Mouse (Mus musculus) gastrocnemius, postnatal 36 days (tissue): Measurements from ENCODE around the gene Vezt. TPM values are rescaled to one million over a fixed set of nuclear protein-coding genes. Genes with fewer than 3 reads are reported as not detected.

ENCODE experiments used
- DNase-seq, 2 experiments: peaks; one replicate each; pipeline ENCODE4 v3.0.0; 2022
- intact Hi-C: fragments of 180-260 bp; cut with DNase I; formaldehyde crosslinking; loops from one replicate; pipeline ENCODE4 v1.15.1; 2025
- long read RNA-seq, 2 experiments: library from polyadenylated mRNA; stranded (forward); transcript quantifications; one replicate each; pipeline ENCODE4 v2.0.0; 2021
- total RNA-seq, 2 experiments: library from RNA; stranded (reverse); gene quantifications; 2 replicates each; pipeline ENCODE4 v1.2.3; 2021

Gene Vezt
- total RNA-seq: 10 to 100 TPM; 32.5 to 40.1 TPM
- long read RNA-seq, experiment 1, full-length matches to known transcripts: 10 of 16 reads
- long read RNA-seq, experiment 1, partial matches to known transcripts: 2 of 16 reads
- long read RNA-seq, experiment 1, other reads (novel, unspliced or antisense): 4 of 16 reads
- long read RNA-seq, experiment 2, full-length matches to known transcripts: 25 of 39 reads
- long read RNA-seq, experiment 2, partial matches to known transcripts: 7 of 39 reads
- long read RNA-seq, experiment 2, other reads (novel, unspliced or antisense): 7 of 39 reads

GRCm38 (mm10) chr10:94035658-94036374 is at the start of gene Vezt, which contains the start of gene Fgd6:
TSS of gene Vezt (minus strand) at chr10:94035817.
TSS of gene Fgd6 (plus strand) at chr10:94036001.
- intact Hi-C loops: loop anchor here (2.0 kb wide), 1 partner anchor 81 kb away; no protein-coding TSS in a partner anchor
- peak; percentile 96 to 98 for DNase-seq

DNA sequence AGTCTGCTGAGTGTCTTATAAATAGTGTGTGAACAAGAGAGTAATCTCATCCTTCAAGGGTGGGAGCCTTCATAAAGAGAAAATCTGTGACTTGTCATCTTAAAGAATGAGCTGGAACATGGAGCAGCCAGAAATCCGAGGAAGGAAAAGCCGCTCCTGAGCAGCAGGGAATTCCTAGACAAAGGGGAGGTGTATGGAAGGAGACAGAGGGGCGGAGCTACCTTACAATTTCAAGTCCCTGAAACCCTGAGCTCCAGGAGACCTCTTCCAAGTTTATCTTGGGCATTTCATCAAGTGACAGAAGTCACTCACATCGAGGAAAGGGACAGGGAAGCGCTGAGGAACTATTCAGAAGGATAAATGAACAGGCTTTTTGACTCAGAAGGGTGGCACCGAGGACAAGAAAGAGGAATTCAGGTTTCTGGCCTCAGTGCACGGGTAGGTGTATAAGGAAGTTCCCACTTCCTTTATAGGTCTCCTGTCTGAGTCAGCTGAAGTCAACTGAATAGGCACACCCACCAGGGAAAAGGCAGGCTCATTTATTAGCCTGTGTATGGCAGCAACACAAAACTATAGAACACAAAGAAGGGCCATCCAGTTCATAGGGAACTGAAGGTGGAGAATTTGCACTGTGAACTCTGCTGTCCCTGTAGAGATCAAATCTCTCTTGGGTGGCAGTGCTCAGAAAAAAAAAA is 46.6 kb upstream of the Vezt start:
- intact Hi-C loops: no loop called here
- no peak for DNase-seq

DNA sequence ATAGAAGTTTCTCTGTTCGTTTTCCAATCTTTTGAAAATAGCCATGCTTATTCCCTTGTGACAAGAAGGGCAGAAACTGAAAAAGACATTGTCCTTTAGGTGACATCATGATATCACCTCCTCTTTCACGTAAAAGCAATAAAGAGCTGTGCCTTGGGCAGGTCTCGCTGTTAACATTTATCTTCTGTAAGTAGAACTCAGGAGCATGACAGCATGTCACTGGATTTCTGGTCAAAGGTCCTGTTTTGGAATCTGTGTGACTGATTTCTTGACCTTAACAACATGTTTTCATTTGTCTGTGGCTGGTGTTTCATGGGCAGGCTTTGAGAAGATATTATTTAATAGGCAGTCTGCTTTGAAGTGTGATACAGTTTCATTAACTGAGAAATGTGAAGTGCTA is 45.1 kb upstream of the Vezt start:
- intact Hi-C loops: no loop called here
- DNase-seq: no peak

- no peak for DNase-seq
- intact Hi-C loops: no loop called here
These were observed 41.6 kb upstream of the Vezt start for GRCm38 (mm10) chr10:94076966-94077825.

- DNase-seq: no peak
- intact Hi-C loops: no loop called here
These were observed 37.4 kb upstream of the Vezt start for GRCm38 (mm10) chr10:94072916-94073465.

GRCm38 (mm10) chr10:94072261-94072915 is 36.8 kb upstream of the Vezt start:
- peak in 1 of 2 experiments; percentile 12 for DNase-seq
- intact Hi-C loops: no loop called here

DNA sequence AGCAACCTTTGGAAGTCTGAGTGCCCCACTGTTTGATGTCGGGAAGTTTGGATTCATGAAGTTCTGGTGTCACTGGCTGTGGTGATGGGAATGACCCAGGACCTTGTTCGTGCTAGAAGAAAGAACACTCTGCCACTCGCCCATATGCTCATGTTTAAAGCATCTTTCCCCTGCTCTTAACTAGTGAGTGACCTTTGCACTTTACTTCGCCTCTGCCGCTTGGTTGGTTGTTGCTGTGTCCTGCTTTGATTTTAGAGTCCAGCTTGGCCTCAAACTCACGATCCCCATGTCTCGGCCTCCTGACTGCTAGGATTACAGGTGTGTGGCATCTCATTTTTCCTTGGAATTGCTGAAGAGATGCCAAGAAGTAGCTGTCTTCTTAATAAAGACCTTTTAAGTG is 36.0 kb upstream of the Vezt start:
- no peak for DNase-seq
- intact Hi-C loops: no loop called here

- no peak for DNase-seq
These were observed 33.1 kb upstream of the Vezt start for GRCm38 (mm10) chr10:94068701-94069100.

GRCm38 (mm10) chr10:94066896-94067295 is 31.3 kb upstream of the Vezt start:
- no peak for DNase-seq
- intact Hi-C loops: no loop called here

More at GRCm38 (mm10) chr10:94068701-94069100, 33.1 kb upstream of the Vezt start:
- intact Hi-C loops: no loop called here

DNA sequence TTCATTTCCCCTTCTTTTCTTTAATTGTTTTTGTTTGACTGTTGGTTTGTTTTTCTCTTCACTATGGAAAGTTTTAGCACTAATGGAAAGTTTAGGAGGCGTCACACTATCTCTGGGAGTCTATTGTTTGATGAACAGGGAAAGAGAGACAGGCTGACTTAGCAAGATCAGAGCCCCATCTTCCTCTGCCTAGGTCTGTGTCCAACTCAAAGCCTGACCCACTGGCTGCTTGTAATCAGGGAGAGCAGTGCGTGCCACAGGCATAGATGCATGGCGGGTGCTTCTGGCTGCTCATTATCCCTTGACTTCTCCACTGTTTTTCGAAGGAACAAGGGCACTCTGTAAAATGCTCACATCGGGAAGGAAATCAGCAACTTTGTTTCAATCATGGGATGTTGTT is 26.7 kb upstream of the Vezt start:
- intact Hi-C loops: no loop called here

DNA sequence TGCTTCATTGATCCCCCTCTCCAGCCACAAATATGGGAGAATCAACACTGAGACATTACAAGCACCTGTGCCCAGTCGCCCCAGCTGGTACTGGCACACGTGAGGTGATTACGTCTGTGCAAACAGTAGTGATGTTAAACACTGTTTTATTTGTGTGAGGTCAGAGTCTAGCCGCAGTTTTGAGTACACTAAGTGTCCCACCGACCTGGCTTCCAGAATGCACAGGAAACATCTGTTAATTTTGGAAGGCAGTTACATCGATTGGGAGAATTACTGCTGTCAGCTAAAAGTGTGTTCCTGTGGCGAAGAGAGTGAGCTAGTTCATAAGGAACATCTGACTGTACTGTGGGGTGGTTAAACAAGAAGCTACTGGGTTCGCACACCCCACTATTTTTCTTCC is 24.6 kb upstream of the Vezt start:
- intact Hi-C loops: no loop called here
- no peak for DNase-seq

More for the DNA sequence above, 26.7 kb upstream of the Vezt start:
- DNase-seq: no peak

DNA sequence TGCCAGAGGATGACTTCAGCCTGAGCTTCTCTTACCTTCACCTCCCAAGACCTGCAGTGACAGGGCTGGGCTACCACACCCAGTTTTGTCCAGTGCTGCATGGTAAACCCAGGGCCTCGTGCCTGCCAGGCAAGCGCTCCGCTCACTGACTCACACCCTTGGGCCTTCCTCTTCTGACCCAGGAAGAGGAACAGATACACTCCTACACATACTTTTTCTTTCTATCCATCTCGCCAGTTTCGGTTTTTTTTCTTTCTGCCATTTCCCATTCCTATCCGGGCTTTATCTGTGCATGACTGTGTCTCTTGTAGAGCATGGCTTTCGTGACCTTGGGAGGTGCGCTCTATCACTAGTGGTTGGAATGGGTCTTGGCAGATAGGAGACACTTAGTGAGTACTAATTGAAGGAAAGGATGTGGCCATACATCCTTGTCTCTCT is 24.0 kb upstream of the Vezt start:
- no peak for DNase-seq
- intact Hi-C loops: no loop called here

- intact Hi-C loops: no loop called here
- no peak for DNase-seq
These were observed 20.9 kb upstream of the Vezt start for GRCm38 (mm10) chr10:94056487-94056886.

GRCm38 (mm10) chr10:94050736-94051135 is 15.1 kb upstream of the Vezt start:
- intact Hi-C loops: no loop called here

DNA sequence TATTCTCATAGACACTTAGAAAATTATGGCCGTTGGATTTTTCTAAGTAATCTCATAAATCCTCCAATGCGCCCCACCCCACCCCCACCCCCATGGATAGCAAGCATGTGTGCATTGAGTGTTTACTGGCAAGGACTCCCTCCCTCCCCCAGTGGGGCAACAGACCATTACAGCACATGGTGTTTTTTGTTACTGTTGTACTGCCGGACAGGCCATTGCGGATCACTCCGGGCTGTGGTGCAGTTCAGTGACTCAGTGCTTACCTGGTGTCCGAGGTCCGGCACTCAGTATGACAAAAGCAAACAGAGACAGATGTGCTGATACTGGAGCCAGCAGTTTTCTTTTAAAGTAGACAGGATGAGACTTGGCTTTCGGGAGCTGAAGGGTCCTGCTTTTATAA is 13.5 kb upstream of the Vezt start:
- DNase-seq: no peak
- intact Hi-C loops: no loop called here

More at GRCm38 (mm10) chr10:94050736-94051135, 15.1 kb upstream of the Vezt start:
- DNase-seq: no peak

GRCm38 (mm10) chr10:94047845-94048559 is 12.4 kb upstream of the Vezt start:
- intact Hi-C loops: no loop called here
- no peak for DNase-seq

DNA sequence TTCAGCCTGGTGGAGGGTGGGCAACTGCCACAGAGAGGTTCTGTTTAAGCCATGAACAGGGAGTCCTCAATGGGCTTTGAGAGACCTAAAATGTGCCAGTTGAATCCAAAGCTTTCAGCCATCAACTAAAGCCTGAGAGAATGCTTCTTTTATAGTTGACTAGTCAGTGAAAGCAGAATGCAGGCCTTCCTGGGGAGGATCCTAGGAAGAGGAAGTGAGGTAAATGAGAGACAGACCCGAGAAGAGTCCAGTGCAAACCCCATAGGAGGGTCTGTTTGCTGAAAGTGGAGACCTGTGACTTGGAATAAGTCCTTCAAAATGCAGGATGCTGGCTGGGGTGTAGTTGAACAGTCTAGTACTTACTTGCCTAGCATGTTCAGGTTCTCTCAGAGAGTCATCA is 11.4 kb upstream of the Vezt start:
- intact Hi-C loops: no loop called here
- no peak for DNase-seq

- intact Hi-C loops: no loop called here
- no peak for DNase-seq
These were observed 9.7 kb upstream of the Vezt start for GRCm38 (mm10) chr10:94045301-94045700.

GRCm38 (mm10) chr10:94043908-94044307 is 8.3 kb upstream of the Vezt start:
- intact Hi-C loops: no loop called here
- DNase-seq: no peak
